Mouse (Mus musculus): ENCODE results near the gene Dpy30. TPM values are rescaled to one million over a fixed set of nuclear protein-coding genes. Genes with fewer than 3 reads are reported as not detected.

Gene Dpy30
- polyA plus RNA-seq, 1 experiment from 2014 or later: 222 TPM

GRCm38 (mm10) chr17:74296076-74296823 lies 27.5 kb downstream of the Dpy30 start:
- Histone ChIP-seq H3K4me2 (ENCODE audit: low read depth, low read length) (peak overlapping the region; percentile 81), H3K36me3 (ENCODE audit: control insufficient read depth, insufficient read depth, low read length) (peaks cover 13% of the 10 kb centered on the region)

DNA sequence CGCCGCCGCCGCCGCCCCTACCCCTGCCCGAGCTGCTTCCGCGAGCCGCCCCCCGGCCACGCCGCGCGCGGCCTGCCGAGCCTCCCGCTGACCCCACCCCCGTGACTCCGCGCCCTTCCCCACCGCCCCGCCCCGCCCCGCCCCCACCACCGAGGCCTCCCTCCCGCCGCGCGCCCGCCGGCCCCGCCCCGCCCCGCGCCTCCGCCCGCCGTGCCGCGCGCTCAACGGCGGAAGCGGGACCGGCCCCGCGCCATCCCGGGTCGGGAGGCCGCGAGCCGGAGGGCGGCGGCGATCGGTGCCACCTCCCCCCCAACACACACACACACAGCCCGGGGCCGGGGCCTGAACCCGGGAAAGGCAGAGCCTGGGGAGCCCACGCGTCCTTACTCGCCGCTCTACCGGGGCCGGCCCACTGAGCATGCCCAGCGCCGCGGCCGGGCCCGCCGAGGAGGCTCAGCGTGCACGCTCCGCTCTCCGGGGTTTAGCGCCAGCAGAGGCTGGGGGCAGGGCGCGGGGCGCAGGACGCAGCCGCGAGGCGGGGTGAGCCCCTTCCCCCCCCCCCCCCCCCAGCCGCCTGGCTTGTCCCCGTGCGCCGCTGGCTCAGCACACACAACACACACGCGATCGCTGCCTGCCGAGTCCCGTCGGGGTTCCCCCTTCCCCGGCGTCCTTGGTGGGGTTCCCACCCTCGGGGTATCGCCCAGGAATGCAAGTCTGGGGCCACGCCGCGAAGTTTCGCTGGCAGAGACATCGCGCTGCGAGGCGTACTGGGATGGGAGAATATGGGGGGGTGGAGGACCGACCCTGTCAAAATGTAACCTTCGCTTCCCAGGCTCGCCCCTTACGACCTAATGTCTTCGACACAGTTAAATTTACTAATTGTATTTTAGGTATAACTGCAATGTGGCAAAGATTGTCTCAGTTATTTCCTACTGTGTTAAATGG lies 28.4 kb downstream of the Dpy30 start, which contains the start of gene Memo1:
Gene Memo1, minus strand, starts transcription at position 496 of the 945 bp plus-strand sequence.
- H3K9me3 ChIP-seq (ENCODE audit: control insufficient read depth, low read length): no peaks in the 10 kb centered on the region

More at GRCm38 (mm10) chr17:74296076-74296823, 27.5 kb downstream of the Dpy30 start:
- H3K27ac ChIP-seq (ENCODE audit: low read length): peak overlapping the region; percentile 99
- H3K4me3 ChIP-seq (ENCODE audit: low read length): peak overlapping the region; percentile 91
- H3K4me1 ChIP-seq (replicated peaks; ENCODE audit: control insufficient read depth, insufficient read depth, low read length): peaks cover 11% of the 10 kb centered on the region
- no peaks in the 10 kb centered on the region for H3K9me3 ChIP-seq (ENCODE audit: control insufficient read depth, low read length)
- ATAC-seq (ENCODE audit: low read depth): no peak
- no peaks in the 10 kb centered on the region for H3K27me3 ChIP-seq (ENCODE audit: control insufficient read depth, insufficient read depth, low read depth, low read length)
- H3K9ac ChIP-seq (ENCODE audit: low read length): peak overlapping the region; percentile 95
- 33% methylated on average over 11 of the region's 11 CpGs for WGBS

DNA sequence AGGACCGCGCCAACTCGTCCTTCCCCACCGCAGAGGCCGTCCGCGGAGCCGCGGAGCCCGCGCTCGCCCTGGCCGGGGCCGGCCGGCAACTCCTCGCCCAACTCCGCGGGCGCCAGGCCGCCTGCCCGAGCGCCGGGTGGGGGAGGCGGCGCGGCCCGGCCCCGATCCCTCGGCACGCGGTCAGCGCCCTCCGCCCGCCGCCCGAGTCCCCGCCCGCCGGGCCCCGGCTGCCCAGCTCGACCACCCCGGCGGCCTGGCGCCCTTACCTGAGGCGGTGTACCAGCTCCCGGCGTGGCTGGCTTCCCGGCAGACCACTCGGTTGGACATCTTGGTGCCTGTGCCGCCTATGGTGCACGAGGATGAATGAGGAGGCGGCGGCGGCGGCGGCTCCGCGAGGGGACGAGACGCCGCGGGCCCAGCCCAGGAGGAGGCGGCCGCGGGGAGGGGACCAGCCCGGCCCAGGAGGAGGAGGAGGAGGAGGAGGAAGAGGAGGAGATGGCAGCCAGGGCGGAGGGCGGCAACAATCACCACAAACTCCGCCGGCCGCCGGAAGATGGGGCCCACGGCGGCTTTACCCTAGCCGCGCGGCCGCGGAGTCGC lies 29.2 kb downstream of the Dpy30 start:
- H3K4me2 ChIP-seq (ENCODE audit: low read depth, low read length): peak overlapping the region; percentile 78
- no peaks in the 10 kb centered on the region for H3K9me3 ChIP-seq (ENCODE audit: control insufficient read depth, low read length)
- H3K36me3 ChIP-seq (ENCODE audit: control insufficient read depth, insufficient read depth, low read length): peaks cover 11% of the 10 kb centered on the region
- peak overlapping the region; percentile 99 for H3K27ac ChIP-seq (ENCODE audit: low read length)
- WGBS: under 1% methylated on average over 67 of the region's 80 CpGs
- H3K9ac ChIP-seq (ENCODE audit: low read length): peak overlapping the region; percentile 95
- H3K4me1 ChIP-seq (replicated peaks; ENCODE audit: control insufficient read depth, insufficient read depth, low read length): peaks cover 11% of the 10 kb centered on the region
- ATAC-seq (ENCODE audit: low read depth): peak; percentile 92
- H3K4me3 ChIP-seq (ENCODE audit: low read length): peak overlapping the region; percentile 91
- H3K27me3 ChIP-seq (ENCODE audit: control insufficient read depth, insufficient read depth, low read depth, low read length): no peaks in the 10 kb centered on the region

More for the DNA sequence above, 28.4 kb downstream of the Dpy30 start, which contains the start of gene Memo1:
- Histone ChIP-seq H3K27me3 (ENCODE audit: control insufficient read depth, insufficient read depth, low read depth, low read length) (no peaks in the 10 kb centered on the region), H3K27ac (ENCODE audit: low read length) (peak within 1 kb of the TSS; percentile 99), H3K9ac (ENCODE audit: low read length) (peak within 1 kb of the TSS; percentile 95), H3K4me1 (replicated peaks; ENCODE audit: control insufficient read depth, insufficient read depth, low read length) (peaks cover 11% of the 10 kb centered on the region), H3K36me3 (ENCODE audit: control insufficient read depth, insufficient read depth, low read length) (peaks cover 12% of the 10 kb centered on the region), H3K4me2 (ENCODE audit: low read depth, low read length) (peak within 1 kb of the TSS; percentile 81), H3K4me3 (ENCODE audit: low read length) (peak within 1 kb of the TSS; percentile 91)
- ATAC-seq (ENCODE audit: low read depth): peak; percentile 91
- WGBS: under 1% methylated on average over 44 of the region's 110 CpGs

GRCm38 (mm10) chr17:74293687-74294425 lies 29.9 kb downstream of the Dpy30 start:
- WGBS: 1% methylated on average over 18 of the region's 18 CpGs
- Histone ChIP-seq H3K4me1 (replicated peaks; ENCODE audit: control insufficient read depth, insufficient read depth, low read length) (peaks cover 11% of the 10 kb centered on the region), H3K27me3 (ENCODE audit: control insufficient read depth, insufficient read depth, low read depth, low read length) (no peaks in the 10 kb centered on the region), H3K9ac (ENCODE audit: low read length) (peak overlapping the region; percentile 95), H3K4me2 (ENCODE audit: low read depth, low read length) (peak overlapping the region; percentile 78), H3K4me3 (ENCODE audit: low read length) (peak overlapping the region; percentile 91), H3K9me3 (ENCODE audit: control insufficient read depth, low read length) (no peaks in the 10 kb centered on the region), H3K27ac (ENCODE audit: low read length) (peak overlapping the region; percentile 99), H3K36me3 (ENCODE audit: control insufficient read depth, insufficient read depth, low read length) (peaks cover 6% of the 10 kb centered on the region)
- ATAC-seq (ENCODE audit: low read depth): no peak

DNA sequence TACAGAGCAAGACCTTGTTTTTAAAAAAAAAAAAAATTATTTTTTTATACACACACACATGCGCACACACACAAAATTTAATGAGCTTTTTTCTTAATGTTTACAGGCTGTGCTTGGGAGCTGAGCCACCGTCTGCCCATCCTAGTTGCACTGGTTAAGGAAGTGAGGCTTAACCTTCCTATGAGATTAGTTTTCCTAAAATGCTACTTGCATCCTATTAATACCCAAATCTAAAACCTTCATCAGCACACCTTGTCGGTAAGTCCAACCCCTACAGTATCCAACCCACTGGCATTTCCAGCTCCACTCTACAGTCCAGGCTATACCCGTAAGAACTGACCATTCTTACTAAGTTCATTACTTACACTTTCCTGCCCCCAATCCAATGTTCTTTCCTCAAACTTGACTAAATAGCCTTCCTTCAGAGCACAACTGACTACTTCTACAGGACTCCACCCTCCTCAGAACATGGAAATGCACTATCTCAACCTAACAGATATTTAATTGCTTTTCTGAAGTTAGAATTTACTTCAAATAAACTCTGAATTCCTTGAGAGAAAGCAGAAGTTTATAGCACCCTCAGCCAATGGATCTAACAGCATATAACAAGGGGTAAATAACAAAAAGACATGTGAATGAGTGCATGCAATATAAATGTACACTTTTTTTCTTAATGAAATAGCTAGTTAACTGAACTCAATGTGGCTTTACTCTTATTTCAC lies 31.9 kb downstream of the Dpy30 start:
- no peak for ATAC-seq (ENCODE audit: low read depth)
- no peak overlapping the region for H3K4me2 ChIP-seq (ENCODE audit: low read depth, low read length)
- no peak overlapping the region for H3K27ac ChIP-seq (ENCODE audit: low read length)
- H3K4me3 ChIP-seq (ENCODE audit: low read length): no peak overlapping the region
- no peaks in the 10 kb centered on the region for H3K27me3 ChIP-seq (ENCODE audit: control insufficient read depth, insufficient read depth, low read depth, low read length)
- H3K36me3 ChIP-seq (ENCODE audit: control insufficient read depth, insufficient read depth, low read length): no peaks in the 10 kb centered on the region
- H3K9me3 ChIP-seq (ENCODE audit: control insufficient read depth, low read length): no peaks in the 10 kb centered on the region
- H3K4me1 ChIP-seq (replicated peaks; ENCODE audit: control insufficient read depth, insufficient read depth, low read length): peaks cover 11% of the 10 kb centered on the region
- 79% methylated on average over 4 of the region's 4 CpGs for WGBS
- H3K9ac ChIP-seq (ENCODE audit: low read length): no peak overlapping the region

DNA sequence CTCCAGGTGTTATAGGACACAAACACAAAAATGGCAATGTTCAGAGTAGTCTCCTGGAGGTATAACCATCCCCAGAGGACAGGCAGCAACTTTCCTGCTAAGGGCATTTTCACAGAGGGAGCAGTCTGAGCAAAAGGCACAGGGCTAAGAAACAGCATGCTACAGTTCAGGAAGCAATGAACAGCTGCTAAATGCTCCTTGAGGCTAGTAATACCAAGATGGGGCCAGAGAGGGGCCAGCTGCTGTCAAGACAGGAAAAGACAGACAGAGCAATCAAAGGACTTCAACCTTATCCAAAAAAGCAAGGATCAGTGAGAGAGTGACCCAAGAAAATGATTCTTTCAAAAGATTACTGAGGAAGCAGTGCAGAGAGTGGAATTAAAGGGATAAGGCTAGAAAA lies 32.9 kb downstream of the Dpy30 start:
- H3K27ac ChIP-seq (ENCODE audit: low read length): no peak overlapping the region
- no peaks in the 10 kb centered on the region for H3K9me3 ChIP-seq (ENCODE audit: control insufficient read depth, low read length)
- H3K9ac ChIP-seq (ENCODE audit: low read length): no peak overlapping the region
- no peak for ATAC-seq (ENCODE audit: low read depth)
- H3K27me3 ChIP-seq (ENCODE audit: control insufficient read depth, insufficient read depth, low read depth, low read length): no peaks in the 10 kb centered on the region
- H3K4me3 ChIP-seq (ENCODE audit: low read length): no peak overlapping the region
- H3K4me1 ChIP-seq (replicated peaks; ENCODE audit: control insufficient read depth, insufficient read depth, low read length): peaks cover 9% of the 10 kb centered on the region
- no peak overlapping the region for H3K4me2 ChIP-seq (ENCODE audit: low read depth, low read length)
- no peaks in the 10 kb centered on the region for H3K36me3 ChIP-seq (ENCODE audit: control insufficient read depth, insufficient read depth, low read length)

DNA sequence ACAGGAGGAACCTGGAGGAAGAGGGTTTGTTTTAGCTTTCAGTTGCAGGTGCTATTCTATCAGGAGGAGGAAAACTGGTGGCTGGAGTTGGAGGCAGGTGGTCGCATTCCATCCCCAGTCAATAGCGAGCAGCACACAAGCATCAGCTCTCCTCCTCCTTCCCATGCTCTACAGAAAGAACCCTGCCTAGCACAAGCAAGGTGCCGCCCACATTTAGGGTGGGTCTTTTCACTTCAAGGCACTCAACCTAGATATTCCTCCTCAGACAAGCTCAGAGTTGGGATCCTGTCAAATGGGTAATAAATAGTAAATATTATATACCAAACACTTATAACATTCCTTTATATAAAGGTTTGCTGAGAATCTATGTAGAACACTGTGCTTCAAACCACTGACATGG lies 33.5 kb downstream of the Dpy30 start:
- H3K27ac ChIP-seq (ENCODE audit: low read length): no peak overlapping the region
- ATAC-seq (ENCODE audit: low read depth): no peak
- no peaks in the 10 kb centered on the region for H3K36me3 ChIP-seq (ENCODE audit: control insufficient read depth, insufficient read depth, low read length)
- no peak overlapping the region for H3K9ac ChIP-seq (ENCODE audit: low read length)
- peaks cover 9% of the 10 kb centered on the region for H3K4me1 ChIP-seq (replicated peaks; ENCODE audit: control insufficient read depth, insufficient read depth, low read length)
- no peak overlapping the region for H3K4me2 ChIP-seq (ENCODE audit: low read depth, low read length)
- WGBS: 55% methylated on average over 3 of the region's 3 CpGs
- no peak overlapping the region for H3K4me3 ChIP-seq (ENCODE audit: low read length)
- no peaks in the 10 kb centered on the region for H3K9me3 ChIP-seq (ENCODE audit: control insufficient read depth, low read length)
- H3K27me3 ChIP-seq (ENCODE audit: control insufficient read depth, insufficient read depth, low read depth, low read length): no peaks in the 10 kb centered on the region

DNA sequence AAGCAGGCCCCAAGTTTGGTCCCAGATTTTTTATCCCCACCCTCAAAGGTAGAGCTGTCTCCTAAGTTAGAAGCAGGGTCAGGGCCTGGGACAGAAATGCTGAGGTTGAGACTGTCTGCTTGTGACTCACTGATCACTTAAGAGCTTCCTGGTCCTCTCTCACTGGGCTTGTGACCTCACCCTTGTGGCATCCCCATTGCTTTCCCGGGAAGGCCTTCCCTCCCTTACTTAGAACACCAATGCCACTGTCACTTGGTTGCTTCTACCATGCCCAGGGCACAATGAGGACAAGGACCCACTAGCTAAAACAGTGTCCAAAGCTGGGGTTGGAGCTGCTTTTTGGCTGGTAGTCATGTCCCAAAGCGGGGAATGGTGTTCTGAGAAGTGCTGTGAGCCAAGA lies 35.1 kb downstream of the Dpy30 start:
- Histone ChIP-seq H3K9ac (ENCODE audit: low read length) (no peak overlapping the region), H3K4me1 (replicated peaks; ENCODE audit: control insufficient read depth, insufficient read depth, low read length) (peaks cover 11% of the 10 kb centered on the region), H3K4me3 (ENCODE audit: low read length) (no peak overlapping the region), H3K36me3 (ENCODE audit: control insufficient read depth, insufficient read depth, low read length) (no peaks in the 10 kb centered on the region), H3K27ac (ENCODE audit: low read length) (no peak overlapping the region), H3K9me3 (ENCODE audit: control insufficient read depth, low read length) (no peaks in the 10 kb centered on the region), H3K4me2 (ENCODE audit: low read depth, low read length) (no peak overlapping the region), H3K27me3 (ENCODE audit: control insufficient read depth, insufficient read depth, low read depth, low read length) (no peaks in the 10 kb centered on the region)
- ATAC-seq (ENCODE audit: low read depth): no peak
- WGBS: 68% methylated on average over 2 of the region's 2 CpGs

Measured in lung, embryonic 16.5 days (tissue).